Mouse (Mus musculus) ZHBTc4 (cell line): ENCODE measurements around the gene Zbtb40.
A peak's percentile ranks its signal among the peaks of the same experiment; 100 is the strongest.

Source experiments
- DNase-seq: peaks from one replicate; pipeline ENCODE4 v3.0.0-alpha.2; 2011; ENCODE audit warnings: low read depth, low spot score

The Zbtb40 gene

DNA sequence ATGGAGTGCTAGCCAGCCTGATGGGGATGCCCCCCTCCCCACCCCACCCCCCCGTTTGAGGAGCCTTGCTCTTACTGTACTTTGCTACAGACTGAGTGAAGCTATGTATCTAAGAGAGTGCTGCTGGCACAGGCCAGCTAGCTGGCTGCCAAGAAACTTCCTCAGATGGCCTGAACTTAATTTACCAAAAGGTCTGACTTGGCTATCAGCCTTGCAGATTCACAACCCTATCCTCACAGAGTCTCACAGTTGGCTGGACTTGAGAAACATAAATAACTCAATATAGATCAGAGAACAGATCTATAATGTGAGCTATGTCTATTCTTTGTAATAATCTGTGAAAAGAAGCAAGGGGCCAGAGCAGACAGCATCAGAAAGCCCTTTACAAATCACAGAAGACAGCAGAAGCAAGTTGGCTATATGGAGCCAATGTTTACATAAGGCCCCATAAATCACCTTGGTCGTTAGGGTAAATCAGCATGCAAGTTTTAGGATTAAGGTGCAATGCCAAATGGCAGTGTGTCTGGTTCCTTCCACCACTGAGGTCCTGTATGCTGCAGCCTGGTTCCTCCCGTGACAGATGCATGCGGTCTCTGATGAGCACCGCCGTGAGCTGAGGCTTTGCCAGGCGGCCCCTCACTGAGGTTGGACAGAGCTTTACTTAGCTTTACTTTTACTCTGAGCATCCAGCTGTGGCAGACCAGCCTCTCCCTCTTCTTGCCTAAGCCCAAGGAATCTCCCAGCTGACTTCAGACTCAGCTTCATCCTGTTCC is 15.3 kb downstream of the Zbtb40 start:
- DNase-seq: no peak

GRCm38 (mm10) chr4:137032456-137032855 is 16.1 kb downstream of the Zbtb40 start:
- DNase-seq: no peak

DNA sequence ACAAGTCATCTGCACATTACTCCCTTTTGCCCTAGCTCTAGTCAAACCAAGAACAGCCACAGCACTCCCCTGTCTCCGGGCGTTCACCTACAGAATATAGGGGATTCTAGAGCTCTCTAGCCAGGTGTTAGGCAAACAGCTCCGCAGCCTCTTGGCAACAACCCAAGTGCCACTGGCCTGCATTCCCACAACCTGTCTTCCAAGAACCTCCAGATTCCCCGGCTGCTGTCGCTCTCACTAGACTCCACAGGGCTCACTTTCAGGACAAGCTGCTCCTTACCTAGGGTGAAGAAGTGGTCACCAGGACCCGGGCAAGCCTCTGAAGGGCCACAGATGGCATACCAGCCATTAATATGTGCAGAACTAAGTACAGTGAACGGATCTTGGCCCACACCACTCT is 17.3 kb downstream of the Zbtb40 start:
- DNase-seq: no peak

DNA sequence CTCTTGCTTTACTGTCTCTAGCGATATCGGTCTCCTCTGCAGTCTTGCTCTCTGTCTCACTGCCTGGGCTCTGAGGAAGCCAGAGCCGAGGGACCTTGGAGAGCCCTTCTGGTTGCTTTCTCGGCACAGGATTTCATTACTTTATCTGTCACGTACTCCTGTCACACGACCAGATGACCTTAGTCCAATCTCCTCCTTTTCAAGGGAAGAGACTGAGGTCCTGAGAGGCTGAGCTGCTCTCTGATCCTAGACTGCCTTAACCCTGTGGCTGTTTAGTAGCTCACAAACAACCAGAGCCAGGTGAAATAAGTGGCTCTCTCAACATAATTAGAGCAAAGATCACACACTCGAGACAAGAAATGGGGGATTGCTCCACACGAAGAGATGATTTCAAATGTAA is 19.3 kb downstream of the Zbtb40 start:
- no peak for DNase-seq

DNA sequence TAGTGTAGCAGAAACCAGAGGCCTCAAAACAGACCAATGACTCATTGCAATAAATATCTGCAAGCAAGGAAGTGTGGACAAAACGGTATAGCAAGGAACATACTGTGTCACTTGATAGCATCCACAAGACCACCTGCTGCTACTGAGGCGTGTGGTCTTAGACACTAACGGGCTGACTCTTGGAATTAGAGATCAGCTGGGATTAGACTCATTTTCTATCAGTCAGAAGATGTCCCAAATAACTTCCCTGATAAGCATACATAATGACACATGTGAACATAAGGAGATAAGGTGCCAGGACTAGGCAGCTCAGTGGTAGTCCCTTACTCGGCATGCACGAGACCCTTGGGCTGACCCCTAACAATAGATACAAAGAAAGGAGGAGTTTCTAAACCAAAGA is 21.6 kb downstream of the Zbtb40 start:
- no peak for DNase-seq

GRCm38 (mm10) chr4:137025570-137025969 is 23.0 kb downstream of the Zbtb40 start:
- DNase-seq: no peak

DNA sequence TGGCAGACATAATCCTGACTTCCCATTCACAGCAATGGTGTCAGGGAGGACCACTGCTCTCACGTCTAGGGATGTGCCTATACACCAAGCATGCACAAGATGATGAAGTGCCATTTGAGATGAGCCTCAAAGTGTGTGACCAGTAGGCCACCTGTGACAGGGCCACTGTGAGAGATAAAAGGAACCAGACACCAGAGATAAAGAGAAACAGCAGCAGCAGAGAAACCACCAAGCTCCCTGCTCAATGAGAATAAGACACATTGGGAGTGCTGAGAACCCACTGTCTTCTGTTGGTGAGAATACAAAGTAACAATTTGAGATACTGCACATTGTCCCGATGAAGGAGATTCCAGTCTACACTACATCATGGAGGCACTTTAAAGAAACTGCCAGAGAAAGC is 23.5 kb downstream of the Zbtb40 start:
- DNase-seq: no peak

DNA sequence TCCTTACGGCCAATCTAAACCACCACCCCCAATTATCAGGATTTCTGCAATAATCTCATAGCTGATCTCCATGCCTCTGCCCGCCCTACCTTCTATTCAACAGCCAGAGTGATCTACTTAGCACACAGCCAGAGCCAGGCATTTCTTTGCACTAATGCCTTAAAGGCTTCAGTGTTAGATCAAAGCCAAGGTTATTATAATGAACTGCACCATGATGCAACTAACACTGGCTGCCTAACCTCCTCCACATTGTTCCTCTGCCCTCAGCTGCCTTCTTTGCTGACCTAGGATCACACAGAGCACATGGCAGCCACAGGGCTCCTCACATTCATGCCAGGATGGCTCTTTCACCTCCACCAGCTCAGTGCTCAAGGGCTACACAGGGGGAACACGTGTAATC is 28.5 kb downstream of the Zbtb40 start:
- no peak for DNase-seq

DNA sequence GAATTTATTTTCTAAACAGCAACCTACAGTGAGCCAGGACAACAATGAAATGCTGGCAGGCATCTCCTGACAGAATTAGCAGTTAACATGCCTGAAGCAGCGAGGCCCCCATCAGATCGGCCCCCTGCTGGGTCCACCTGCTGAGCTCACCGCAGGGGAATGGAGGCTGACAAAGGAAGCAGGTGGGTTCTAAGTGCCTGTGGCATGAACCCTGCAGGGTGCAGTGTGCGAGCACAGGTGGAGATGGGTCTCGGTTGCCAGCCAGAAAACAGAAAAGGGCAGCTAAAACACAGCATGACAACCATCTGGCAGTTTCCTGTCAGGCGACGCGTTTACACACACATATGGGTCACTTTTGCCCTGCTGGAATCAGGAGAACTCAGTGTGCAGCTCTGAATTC is 32.7 kb downstream of the Zbtb40 start:
- DNase-seq: peak; percentile 84

DNA sequence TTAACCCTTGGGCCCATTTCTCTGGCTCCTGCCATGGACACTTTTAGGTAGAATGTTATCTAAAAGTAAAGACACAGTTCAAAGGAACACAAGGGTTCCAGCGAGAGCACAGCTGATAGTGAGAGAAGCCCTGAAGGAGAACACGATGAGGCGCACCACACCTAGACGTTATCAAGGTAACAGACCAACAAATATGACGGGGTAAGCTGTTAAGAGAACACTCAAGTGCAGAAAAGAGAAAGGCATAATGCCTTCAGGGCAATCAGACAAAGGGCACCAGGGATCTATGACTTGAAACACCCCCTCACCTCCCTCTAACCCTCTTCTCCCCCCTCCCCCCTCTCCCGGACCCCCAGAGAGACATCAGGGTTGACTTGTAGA is 33.1 kb downstream of the Zbtb40 start:
- no peak for DNase-seq

DNA sequence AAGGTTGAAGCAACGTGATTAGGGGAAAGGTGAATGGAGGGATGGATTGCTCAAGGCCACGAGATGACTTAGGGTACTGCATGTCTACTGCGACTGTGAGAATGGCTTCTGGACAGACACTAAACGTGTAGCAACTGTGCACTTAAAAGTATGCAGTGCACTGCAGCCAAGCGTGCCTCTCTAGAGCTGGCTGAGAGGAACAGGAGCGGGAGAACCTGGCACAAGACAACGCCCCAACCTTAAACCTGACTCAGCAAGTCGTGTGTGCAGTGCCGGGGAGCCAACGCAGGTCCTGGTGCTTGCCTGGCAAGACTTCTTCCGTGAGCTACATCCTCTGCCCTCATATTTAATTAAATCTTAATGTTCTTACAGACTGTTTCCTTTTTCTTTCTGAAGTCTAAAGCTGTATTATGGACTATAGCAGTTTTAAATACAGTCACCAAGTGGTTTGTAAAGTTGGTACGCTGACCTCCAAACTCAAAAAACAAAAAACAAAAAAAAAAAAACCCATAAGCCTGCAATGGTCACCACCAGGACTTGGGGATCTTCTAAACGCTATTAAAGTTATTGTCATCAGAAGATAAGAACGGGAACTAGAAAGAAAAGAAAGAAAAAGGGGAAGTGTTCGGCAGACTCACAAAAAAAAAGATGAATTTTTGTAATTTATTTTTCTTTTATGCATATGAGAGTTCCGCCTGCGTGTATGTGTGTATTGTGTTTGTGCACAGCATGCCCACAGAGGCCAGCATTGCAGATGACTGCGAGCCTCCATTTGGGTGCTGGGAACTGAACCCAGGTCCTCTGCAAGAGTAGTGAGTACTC is 33.7 kb downstream of the Zbtb40 start:
- DNase-seq: no peak

GRCm38 (mm10) chr4:137014124-137014523 is 34.5 kb downstream of the Zbtb40 start:
- DNase-seq: no peak

DNA sequence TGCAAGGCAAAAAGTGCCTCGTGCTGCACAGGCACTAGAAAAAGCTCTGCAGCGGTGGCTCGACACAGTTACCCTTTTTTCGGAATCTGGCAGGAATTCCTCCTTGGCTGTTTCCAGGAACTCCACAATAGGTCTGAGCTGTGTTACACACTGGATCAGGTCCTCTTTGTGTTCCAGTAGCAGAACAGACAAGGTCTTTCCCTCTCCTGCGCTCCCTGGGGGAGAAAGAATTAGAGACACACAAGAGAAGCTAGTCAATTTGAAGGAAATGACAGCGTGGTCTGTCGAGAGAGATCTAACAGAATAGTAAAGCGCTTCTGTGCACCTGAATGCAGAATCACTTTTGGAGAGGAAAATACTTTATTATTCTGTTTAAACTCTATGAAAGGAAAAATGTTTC is 41.6 kb downstream of the Zbtb40 start:
- no peak for DNase-seq

GRCm38 (mm10) chr4:137001825-137002224 is 46.8 kb downstream of the Zbtb40 start:
- no peak for DNase-seq

GRCm38 (mm10) chr4:137001020-137001419 is 47.6 kb downstream of the Zbtb40 start:
- no peak for DNase-seq

- DNase-seq: no peak
These were observed 50.2 kb downstream of the Zbtb40 start for GRCm38 (mm10) chr4:136998371-136998770.

DNA sequence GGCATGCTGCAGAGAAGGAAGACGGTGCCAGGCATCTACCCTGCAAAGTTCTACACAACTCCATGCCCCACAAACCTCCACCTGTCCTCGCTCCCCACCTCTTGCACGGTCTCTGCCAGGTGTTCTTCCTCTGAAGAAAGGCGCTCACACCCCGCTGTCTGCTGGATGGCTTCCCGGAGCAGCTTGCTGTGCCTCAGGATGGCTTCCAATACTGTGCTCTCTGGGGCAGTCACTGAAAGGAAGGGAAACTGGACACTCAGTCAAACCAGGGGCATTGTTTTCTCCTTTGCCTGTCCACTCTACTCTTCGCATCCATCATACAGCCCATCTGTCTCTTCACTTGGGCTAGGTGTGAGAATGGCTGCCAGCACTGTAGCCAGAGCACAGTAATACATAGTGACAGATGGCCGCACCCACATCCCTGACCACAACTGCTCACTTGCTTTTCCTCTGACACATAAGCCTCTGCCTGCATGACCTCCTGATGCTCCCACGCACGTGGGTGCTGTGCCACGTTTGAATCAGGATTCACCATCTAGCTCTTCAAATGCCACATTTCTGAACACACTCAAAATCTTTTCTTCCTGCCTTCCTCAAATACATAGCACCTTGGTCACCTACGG is 50.8 kb downstream of the Zbtb40 start:
- DNase-seq: no peak

- DNase-seq: no peak
These were observed 51.7 kb downstream of the Zbtb40 start for GRCm38 (mm10) chr4:136996933-136997332.

GRCm38 (mm10) chr4:136995361-136995760 is 53.2 kb downstream of the Zbtb40 start:
- DNase-seq: no peak

- DNase-seq: no peak
These were observed 66.5 kb downstream of the Zbtb40 start for GRCm38 (mm10) chr4:136981993-136982695.

GRCm38 (mm10) chr4:136981347-136981746 is 67.3 kb downstream of the Zbtb40 start:
- DNase-seq: peak; percentile 88

GRCm38 (mm10) chr4:136980921-136981320 is 67.7 kb downstream of the Zbtb40 start:
- DNase-seq: no peak
